Comparison of ENCODE assay signal across 9 mouse cellular contexts in the genomic region with DNA sequence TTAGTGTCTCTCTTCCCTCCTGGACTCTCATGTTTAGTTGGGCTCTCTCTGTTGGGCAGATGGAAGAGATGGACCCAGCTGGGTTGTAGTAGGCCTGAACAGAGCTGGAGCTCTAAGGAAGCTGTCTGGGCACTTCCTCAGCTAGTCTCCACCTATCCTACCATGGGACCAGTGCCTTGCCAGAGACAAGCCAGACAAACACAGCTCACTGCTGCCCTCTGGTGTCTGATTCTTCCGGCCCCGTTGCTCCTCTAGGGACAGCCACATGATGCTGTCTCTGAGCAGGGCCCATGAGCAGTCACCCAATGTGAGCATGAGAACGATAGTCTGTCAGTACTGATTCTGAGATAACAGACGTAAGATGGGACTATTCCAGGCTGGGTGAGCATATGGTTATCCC. TPM values are rescaled to one million over a fixed set of nuclear protein-coding genes. Genes with fewer than 3 reads are reported as not detected.
DNase-seq lines count a peak whose midpoint lies in the region; ATAC-seq lines count a peak whose summit lies in the region.
"Had no signal": no experiment of that assay in that cellular context is flagged by ENCODE, and none has a peak within 500 bp of the region (broad histone marks: within the 10 kb centered on the region; RNA-seq: fewer than 3 reads in every experiment).

No protein-coding gene starts in this region.

- H3K27ac ChIP-seq in embryonic facial prominence, embryonic 14.5 days (replicated peaks; ENCODE audit: low read depth, low read length): no peak overlapping the region
- H3K27ac ChIP-seq in heart, embryonic 10.5 days: no peak overlapping the region
- no peak overlapping the region for H3K27ac ChIP-seq in liver, embryonic 12.5 days

- H3K9me3 ChIP-seq in embryonic facial prominence, embryonic 14.5 days (ENCODE audit: control insufficient read depth, low read length): no peaks in the 10 kb centered on the region
- no peaks in the 10 kb centered on the region for H3K9me3 ChIP-seq in heart, embryonic 10.5 days
- H3K9me3 ChIP-seq in liver, embryonic 12.5 days (replicated peaks): no peaks in the 10 kb centered on the region

- no peaks in the 10 kb centered on the region for H3K27me3 ChIP-seq in embryonic facial prominence, embryonic 14.5 days (replicated peaks; ENCODE audit: control insufficient read depth, insufficient read depth, low read length)
- H3K27me3 ChIP-seq in heart, embryonic 10.5 days (ENCODE audit: insufficient read depth, poor library complexity, severe bottlenecking): no peaks in the 10 kb centered on the region; the same call in 1 of the 2 replicates
- no peaks in the 10 kb centered on the region for H3K27me3 ChIP-seq in liver, embryonic 12.5 days (replicated peaks)

- no peak overlapping the region for H3K9ac ChIP-seq in embryonic facial prominence, embryonic 14.5 days (ENCODE audit: low read depth, low read length)
- no peak overlapping the region for H3K9ac ChIP-seq in liver, embryonic 12.5 days

- no peaks in the 10 kb centered on the region for H3K4me1 ChIP-seq in embryonic facial prominence, embryonic 14.5 days (ENCODE audit: control insufficient read depth, insufficient read depth, low read length)
- H3K4me1 ChIP-seq in heart, embryonic 10.5 days: peaks cover 20% of the 10 kb centered on the region
- peaks cover 3% of the 10 kb centered on the region; the same call in 1 of the 2 replicates for H3K4me1 ChIP-seq in liver, embryonic 12.5 days

- WGBS in embryonic facial prominence, embryonic 14.5 days: 10% methylated on average over 4 of the region's 4 CpGs
- WGBS in heart, embryonic 10.5 days: 11% methylated on average over 4 of the region's 4 CpGs
- 10% methylated on average over 4 of the region's 4 CpGs for WGBS in liver, embryonic 12.5 days (ENCODE audit: insufficient replicate concordance)

- DNase-seq in adrenal gland, postnatal 4 days (ENCODE audit: low spot score in 2 of 2): peak; percentile 87 to 88
- peak; percentile 88 for DNase-seq in embryonic facial prominence, embryonic 14.5 days (ENCODE audit: low spot score)
- peak; percentile 94 for DNase-seq in heart, embryonic 10.5 days (ENCODE audit: low spot score)
- peak; percentile 94 for DNase-seq in kidney, postnatal 14 days
- peak; percentile 78 for DNase-seq in testis, postnatal 14 days (ENCODE audit: low spot score)

- H3K4me2 ChIP-seq in embryonic facial prominence, embryonic 14.5 days (ENCODE audit: low read depth, low read length): no peak overlapping the region
- H3K4me2 ChIP-seq in liver, embryonic 12.5 days: no peak overlapping the region

- no peaks in the 10 kb centered on the region for H3K36me3 ChIP-seq in embryonic facial prominence, embryonic 14.5 days (ENCODE audit: control insufficient read depth, insufficient read depth, low read length)
- no peaks in the 10 kb centered on the region for H3K36me3 ChIP-seq in heart, embryonic 10.5 days
- H3K36me3 ChIP-seq in liver, embryonic 12.5 days: no peaks in the 10 kb centered on the region

- no peak overlapping the region for H3K4me3 ChIP-seq in embryonic facial prominence, embryonic 14.5 days (ENCODE audit: low read depth, low read length)
- H3K4me3 ChIP-seq in heart, embryonic 10.5 days: no peak overlapping the region
- H3K4me3 ChIP-seq in liver, embryonic 12.5 days: no peak overlapping the region

- ATAC-seq in CD4-positive, CD25-positive, alpha-beta regulatory T cell, adult 4 months: peak; percentile 77
- peak; percentile 91 for ATAC-seq in embryonic facial prominence, embryonic 14.5 days (ENCODE audit: low read depth)
- ATAC-seq in liver, embryonic 12.5 days: peak; percentile 67; the same call in 1 of the 2 replicates
- peak; percentile 87 for ATAC-seq in neutrophil, adult 5-6 weeks (ENCODE audit: extremely low read depth, insufficient number of reproducible peaks, low FRiP score, poor library complexity, severe bottlenecking)

RNA-seq across cellular contexts. Expression of gene Plb1, which starts 34.8 kb away (rescaled TPM):
- polyA plus RNA-seq in CD4-positive, CD25-positive, alpha-beta regulatory T cell, adult 4 months (2017; shearing (Covaris generic)): not detected
- under 1 TPM; 0.11 to 0.96 TPM for total RNA-seq in adrenal gland, postnatal 4 days (2021)
- polyA plus RNA-seq in embryonic facial prominence, embryonic 14.5 days (2014; fragmentation: Nextera tagmentation; extraction: Ambion mirVana): 1.5 and 2.4 TPM in 2 replicates
- polyA plus RNA-seq in heart, embryonic 10.5 days (2016; fragmentation: Nextera tagmentation; extraction: Ambion mirVana): 1.2 and 1.8 TPM in 2 replicates
- polyA plus RNA-seq in liver, embryonic 12.5 days (2016; fragmentation: Nextera tagmentation; extraction: Ambion mirVana): not detected in 2 replicates
- total RNA-seq in neutrophil, adult 5-6 weeks (2017): 0.12 and 0.70 TPM in 2 replicates
- polyA plus RNA-seq: neural tube, embryonic 14.5 days had no signal
